Mouse (Mus musculus): ENCODE measurements around the gene 4933427D14Rik.

- TF ChIP-seq CTCF (IDR thresholded peaks at IDR 0.05; ENCODE audit: low read depth, low read length) (no peak), POLR2A (IDR thresholded peaks at IDR 0.05; ENCODE audit: insufficient read depth, low read length) (no peak), EP300 (IDR thresholded peaks at IDR 0.05; ENCODE audit: insufficient read depth, low read depth, low read length) (no peak)
These were observed 38.0 kb upstream of the 4933427D14Rik start for GRCm38 (mm10) chr11:72245196-72245753.

Measured in ES-Bruce4 (cell line).